Mouse (Mus musculus) heart, postnatal 0 days (tissue): Measurements from ENCODE around the gene Rgcc. TPM values are rescaled to one million over a fixed set of nuclear protein-coding genes. Genes with fewer than 3 reads are reported as not detected.

Experiments used
- ATAC-seq: fragments of 200-750 bp; cut with Nextera tagmentation; 2 replicates; pipeline ENCODE4 v1.8.0; 2017; ENCODE audit warnings: low read depth, moderate number of reproducible peaks, moderate library complexity; ENCODE audit not compliant: insufficient read depth
- DNase-seq: peaks from one replicate; pipeline ENCODE4 v3.0.0-alpha.2; 2016; ENCODE audit warnings: low spot score
- H3K27ac ChIP-seq: fragments of 300-500 bp; sonication (generic); 2 replicates; pipeline ENCODE4 v1.5.1; 2014; ENCODE audit warnings: low read depth, mild to moderate bottlenecking
- H3K27me3 ChIP-seq: fragments of 300-500 bp; sonication (generic); 2 replicates; pipeline ENCODE4 v1.6.1; 2014; ENCODE audit warnings: low read length, mixed read lengths; ENCODE audit not compliant: control insufficient read depth, insufficient read depth
- H3K36me3 ChIP-seq: fragments of 300-500 bp; sonication (generic); replicated peaks from 2 replicates; pipeline ENCODE4 v1.6.1; 2014; ENCODE audit warnings: low read length, mixed read lengths; ENCODE audit not compliant: control insufficient read depth, insufficient read depth
- H3K4me1 ChIP-seq: fragments of 300-500 bp; sonication (generic); 2 replicates; pipeline ENCODE4 v1.6.1; 2014; ENCODE audit warnings: antibody characterized with exemption; ENCODE audit not compliant: control insufficient read depth, insufficient read depth
- H3K4me2 ChIP-seq: fragments of 300-500 bp; sonication (generic); 2 replicates; pipeline ENCODE4 v1.6.1; 2014; ENCODE audit warnings: low read depth, mild to moderate bottlenecking, low read length, moderate library complexity
- H3K4me3 ChIP-seq: fragments of 300-500 bp; sonication (generic); 2 replicates; pipeline ENCODE4 v1.5.1; 2014; ENCODE audit warnings: low read depth, low read length
- H3K9ac ChIP-seq: fragments of 300-500 bp; sonication (generic); replicated peaks from 2 replicates; pipeline ENCODE4 v1.6.1; 2014; ENCODE audit warnings: low read depth, low read length, mixed read lengths
- H3K9me3 ChIP-seq: fragments of 300-500 bp; sonication (generic); replicated peaks from 2 replicates; pipeline ENCODE4 v1.6.1; 2016; ENCODE audit warnings: low read length; ENCODE audit not compliant: control insufficient read depth
- CTCF ChIP-seq: IDR thresholded peaks from 2 replicates; pipeline ENCODE4 v1.5.1; 2016; ENCODE audit warnings: antibody characterized with exemption, control low read depth, low read depth
- EP300 ChIP-seq: IDR thresholded peaks from 2 replicates; pipeline ENCODE4 v1.6.1; 2016; ENCODE audit warnings: antibody characterized with exemption, low read depth
- WGBS: fragments of 180-500 bp; shearing (Covaris S2); extraction: QIAGEN DNeasy Blood & Tissue Kit; methylation state at CpG from one replicate; pipeline ENCODE4 v1.1.7; 2014; 5-methylcytosine and 5-hydroxymethylcytosine counted together
- polyA plus RNA-seq: library from polyadenylated mRNA; unstranded; fragments of >200 nt; fragmentation: Nextera tagmentation; extraction: Ambion mirVana; gene quantifications from 2 replicates; pipeline ENCODE4 v1.2.1, GENCODE M21; 2015
- total RNA-seq: library from RNA; depleted of rRNA; stranded (reverse); fragments of >200 nt; gene quantifications from 2 replicates; pipeline ENCODE4 v1.2.3, GENCODE M21; 2014; ENCODE audit warnings: low replicate concordance

Gene Rgcc
- total and polyA plus RNA-seq, 2 experiments from 2014 or later, result 43.4 to 43.6 TPM

GRCm38 (mm10) chr14:79296201-79296600 lies 5.2 kb downstream of the Rgcc start:
- DNase-seq (no peak), ATAC-seq (no peak)
- Histone ChIP-seq H3K9ac (no peak overlapping the region), H3K4me3 (no peak overlapping the region), H3K27me3 (0 out of 2 replicates have a peak, but pooled peaks cover 7% of the 10 kb centered on the region), H3K9me3 (no peaks in the 10 kb centered on the region), H3K27ac (no peak overlapping the region), H3K4me2 (0 out of 2 replicates have a peak overlapping the region, but pooled peaks have one; percentile 1), H3K36me3 (no peaks in the 10 kb centered on the region), H3K4me1 (peaks cover 4% of the 10 kb centered on the region; the same call in 1 of the 2 replicates)
- TF ChIP-seq CTCF, result no peak
- TF ChIP-seq EP300, result no peak
- WGBS, result 71% methylated on average over 7 of the region's 7 CpGs

GRCm38 (mm10) chr14:79295579-79295978 lies 5.9 kb downstream of the Rgcc start:
- Histone ChIP-seq H3K27me3 (0 out of 2 replicates have a peak, but pooled peaks cover 6% of the 10 kb centered on the region), H3K36me3 (no peaks in the 10 kb centered on the region), H3K9ac (no peak overlapping the region), H3K4me1 (peaks cover 2% of the 10 kb centered on the region; the same call in 1 of the 2 replicates), H3K4me2 (no peak overlapping the region), H3K9me3 (no peaks in the 10 kb centered on the region), H3K4me3 (no peak overlapping the region), H3K27ac (no peak overlapping the region)
- WGBS, result 86% methylated on average over 9 of the region's 9 CpGs
- TF ChIP-seq CTCF, result no peak
- TF ChIP-seq EP300, result no peak
- no peak for ATAC-seq
- no peak for DNase-seq

- Histone ChIP-seq H3K36me3 (no peaks in the 10 kb centered on the region), H3K4me2 (no peak overlapping the region), H3K4me3 (no peak overlapping the region), H3K9ac (no peak overlapping the region), H3K4me1 (peaks cover 2% of the 10 kb centered on the region; the same call in 1 of the 2 replicates), H3K27me3 (0 out of 2 replicates have a peak, but pooled peaks cover under 1% of the 10 kb centered on the region), H3K27ac (no peak overlapping the region), H3K9me3 (no peaks in the 10 kb centered on the region)
- no peak for DNase-seq
- 68% methylated on average over 5 of the region's 5 CpGs for WGBS
- no peak for ATAC-seq
- TF ChIP-seq CTCF (no peak), EP300 (no peak)
Measured at GRCm38 (mm10) chr14:79294950-79295349, 6.5 kb downstream of the Rgcc start.

GRCm38 (mm10) chr14:79294051-79294814 lies 7.2 kb downstream of the Rgcc start:
- 78% methylated on average over 8 of the region's 8 CpGs for WGBS
- peak overlapping the region; percentile 39; the same call in 1 of the 2 replicates for H3K27ac ChIP-seq
- TF ChIP-seq CTCF (no peak), EP300 (no peak)
- no peaks in the 10 kb centered on the region for H3K9me3 ChIP-seq
- H3K4me1 ChIP-seq, result peaks cover 6% of the 10 kb centered on the region; the same call in 1 of the 2 replicates
- no peaks in the 10 kb centered on the region for H3K36me3 ChIP-seq
- no peak for DNase-seq
- no peaks in the 10 kb centered on the region for H3K27me3 ChIP-seq
- peak overlapping the region; percentile 44; the same call in 1 of the 2 replicates for H3K4me2 ChIP-seq
- no peak overlapping the region for H3K4me3 ChIP-seq
- no peak overlapping the region for H3K9ac ChIP-seq
- no peak for ATAC-seq

GRCm38 (mm10) chr14:79293119-79293780 lies 8.2 kb downstream of the Rgcc start:
- H3K4me2 ChIP-seq, result peak overlapping the region; percentile 44
- H3K9ac ChIP-seq, result no peak overlapping the region
- no peak overlapping the region for H3K4me3 ChIP-seq
- H3K36me3 ChIP-seq, result no peaks in the 10 kb centered on the region
- H3K27ac ChIP-seq, result peak overlapping the region; percentile 39; the same call in 1 of the 2 replicates
- H3K27me3 ChIP-seq, result no peaks in the 10 kb centered on the region
- 71% methylated on average over 9 of the region's 16 CpGs for WGBS
- no peak for TF ChIP-seq EP300
- no peak for TF ChIP-seq CTCF
- no peak for DNase-seq
- peaks cover 6% of the 10 kb centered on the region; the same call in 1 of the 2 replicates for H3K4me1 ChIP-seq
- no peak for ATAC-seq
- H3K9me3 ChIP-seq, result no peaks in the 10 kb centered on the region
